Mouse (Mus musculus) layer of hippocampus, adult 2 months (tissue): ENCODE measurements at regions not wholly inside any gene's neighbourhood (a gene's known extent, or its start where the extent isn't known, plus 50 kb on each side); places are given as distances from the start of the nearest gene placed in this dataset.
"Not testable (repeated sequence)": the region's sequence is repeated elsewhere in the genome, so short reads cannot be mapped to it uniquely, and the experiment has no call there.

ENCODE experiments used
- DNase-seq, 2 experiments: peaks; one replicate each; pipeline ENCODE4 v3.0.0; 2022; ENCODE audit warnings: low spot score in 2 of 2
- H3K27ac ChIP-seq: fragments of 200-600 bp; 2 replicates; pipeline ENCODE4 v1.8.1; 2022
- H3K4me3 ChIP-seq: fragments of 200-600 bp; 2 replicates; pipeline ENCODE4 v1.8.1; 2022; ENCODE audit warnings: mild to moderate bottlenecking
- CTCF ChIP-seq: fragments of 200-600 bp; conservative IDR thresholded peaks from 2 replicates; pipeline ENCODE4 v1.8.1; 2022; ENCODE audit warnings: antibody characterized with exemption, mild to moderate bottlenecking, moderate library complexity

GRCm38 (mm10) chr6:64948839-64949238, 93.5 kb upstream of the Smarcad1 start:
- not testable (repeated sequence) for DNase-seq, H3K27ac ChIP-seq, H3K4me3 ChIP-seq

DNA sequence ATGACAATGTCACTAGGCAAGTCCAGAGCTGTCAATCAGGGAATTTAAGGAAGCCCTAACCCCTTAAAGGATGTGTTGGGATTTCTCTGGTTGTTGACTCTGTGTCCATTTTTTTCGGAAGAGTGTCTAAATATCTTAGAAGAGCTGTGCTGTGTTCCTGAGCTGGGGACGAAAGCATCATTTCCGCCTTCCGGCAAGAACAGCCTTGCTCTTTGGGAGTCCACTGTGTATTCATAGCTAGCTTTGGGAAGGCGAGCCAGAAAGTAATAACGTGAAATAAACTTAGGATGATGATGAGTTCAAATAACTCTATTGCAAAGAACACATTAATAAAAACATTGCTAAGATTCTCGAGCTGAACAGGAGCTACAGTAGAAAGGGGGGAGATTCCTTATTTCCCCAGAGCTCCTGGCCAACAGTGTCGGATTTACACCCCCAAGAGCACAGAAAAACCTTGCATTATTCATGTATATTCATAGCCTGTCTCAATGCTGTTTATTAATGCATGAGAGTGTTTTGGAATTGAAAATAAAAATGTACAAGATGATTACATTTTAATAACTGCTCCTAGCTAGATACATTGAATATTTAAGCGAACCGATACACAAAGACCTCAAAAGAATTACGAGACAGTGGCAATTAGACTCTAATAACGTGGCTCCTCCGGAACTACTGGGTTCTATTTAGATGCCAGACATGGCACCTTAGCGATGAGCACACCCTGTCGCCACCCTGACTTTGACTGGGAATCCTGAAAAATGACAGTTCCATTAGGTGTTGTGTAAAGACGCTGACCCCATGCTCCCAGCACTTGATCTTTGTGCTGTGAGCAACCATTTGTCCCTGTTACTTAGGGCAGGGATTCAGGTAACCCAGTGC, 80.5 kb upstream of the Smarcad1 start:
- no peak for TF ChIP-seq CTCF
- DNase-seq: no peak
- H3K27ac ChIP-seq: no peak overlapping the region
- no peak overlapping the region for H3K4me3 ChIP-seq

DNA sequence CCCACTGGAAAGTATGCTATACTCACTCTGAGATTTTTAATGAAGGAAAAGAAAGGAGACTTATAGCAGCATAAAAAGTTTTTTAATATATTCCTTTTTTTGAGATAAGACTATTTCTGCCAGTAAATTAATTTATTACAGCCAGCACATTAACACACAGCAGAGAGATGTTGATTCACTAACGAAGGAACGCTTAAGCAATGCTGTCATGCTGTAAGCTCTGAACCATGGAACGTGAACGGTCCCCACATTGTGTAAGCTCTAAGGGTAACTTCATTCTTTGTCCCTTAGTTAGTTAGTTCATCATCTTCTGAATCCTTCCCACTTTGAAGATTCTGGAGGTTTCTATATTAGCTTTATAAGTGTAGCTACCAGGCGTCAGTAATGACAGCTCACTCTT, 79.8 kb upstream of the Smarcad1 start:
- H3K4me3 ChIP-seq: no peak overlapping the region
- TF ChIP-seq CTCF: no peak
- no peak for DNase-seq
- no peak overlapping the region for H3K27ac ChIP-seq

- H3K4me3 ChIP-seq: no peak overlapping the region
- no peak overlapping the region for H3K27ac ChIP-seq
- DNase-seq: no peak
- no peak for TF ChIP-seq CTCF
Measured at GRCm38 (mm10) chr6:64964664-64965063, 77.7 kb upstream of the Smarcad1 start.

GRCm38 (mm10) chr6:64965203-64965602, 77.2 kb upstream of the Smarcad1 start:
- Histone ChIP-seq H3K4me3 (no peak overlapping the region), H3K27ac (no peak overlapping the region)
- no peak for TF ChIP-seq CTCF
- DNase-seq: no peak

GRCm38 (mm10) chr6:64970158-64970557, 72.2 kb upstream of the Smarcad1 start:
- H3K4me3 ChIP-seq: no peak overlapping the region
- H3K27ac ChIP-seq: no peak overlapping the region
- no peak for TF ChIP-seq CTCF
- DNase-seq: no peak

DNA sequence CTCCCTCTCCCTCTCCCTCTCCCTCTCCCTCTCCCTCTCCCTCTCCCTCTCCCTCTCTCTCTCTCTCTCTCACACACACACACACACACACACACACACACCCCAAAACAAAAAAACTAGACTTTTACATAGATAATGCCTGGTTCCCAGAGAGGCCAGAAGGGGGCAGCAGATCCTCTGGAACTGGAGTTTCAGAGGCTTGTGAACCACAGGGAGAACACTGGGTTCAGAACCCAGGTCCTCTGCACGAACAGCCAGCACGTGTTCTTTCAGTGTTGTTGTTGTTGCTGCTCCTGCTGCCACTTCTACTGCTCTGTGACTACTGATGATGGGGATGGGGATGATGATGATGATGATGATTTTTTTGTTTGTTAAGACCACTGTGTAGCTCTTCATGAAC, 68.4 kb upstream of the Smarcad1 start:
- Histone ChIP-seq H3K4me3 (no peak overlapping the region), H3K27ac (no peak overlapping the region)
- TF ChIP-seq CTCF: peak; percentile 55
- DNase-seq: no peak

GRCm38 (mm10) chr6:64974453-64974852, 67.9 kb upstream of the Smarcad1 start:
- H3K4me3 ChIP-seq, DNase-seq, H3K27ac ChIP-seq: not testable (repeated sequence)

GRCm38 (mm10) chr6:64982132-64982531, 60.3 kb upstream of the Smarcad1 start:
- no peak for TF ChIP-seq CTCF
- Histone ChIP-seq H3K4me3 (no peak overlapping the region), H3K27ac (no peak overlapping the region)
- no peak for DNase-seq
